Mouse (Mus musculus): ENCODE data around the gene Axl. TPM values are rescaled to one million over a fixed set of nuclear protein-coding genes. Genes with fewer than 3 reads are reported as not detected.

Axl gene
- polyA plus RNA-seq, 1 experiment from 2014 or later = 114 TPM

- Histone ChIP-seq H3K9me3 (ENCODE audit: control insufficient read depth, low read length) (no peaks in the 10 kb centered on the region), H3K9ac (ENCODE audit: low read depth, low read length) (peak overlapping the region; percentile 53), H3K4me2 (ENCODE audit: low read depth, low read length) (peak overlapping the region; percentile 40), H3K4me1 (ENCODE audit: control insufficient read depth, insufficient read depth, low read length) (peaks cover 25% of the 10 kb centered on the region), H3K4me3 (ENCODE audit: low read depth, low read length) (no peak overlapping the region), H3K27me3 (replicated peaks; ENCODE audit: control insufficient read depth, insufficient read depth, low read length) (no peaks in the 10 kb centered on the region), H3K27ac (replicated peaks; ENCODE audit: low read depth, low read length) (peak overlapping the region; percentile 55), H3K36me3 (ENCODE audit: control insufficient read depth, insufficient read depth, low read length) (peaks cover 30% of the 10 kb centered on the region)
- no peak for DNase-seq (ENCODE audit: low spot score)
- WGBS = 13% methylated on average over 12 of the region's 12 CpGs
- ATAC-seq (ENCODE audit: low read depth) = 0 out of 2 replicates have a peak, but pooled peaks have one; percentile 17
These were observed 78.5 kb downstream of the Axl start for GRCm38 (mm10) chr7:25709961-25710360.

- H3K4me1 ChIP-seq (ENCODE audit: control insufficient read depth, insufficient read depth, low read length) = peaks cover 28% of the 10 kb centered on the region
These were observed 80.8 kb downstream of the Axl start for GRCm38 (mm10) chr7:25707581-25708292.

More at GRCm38 (mm10) chr7:25707581-25708292, 80.8 kb downstream of the Axl start:
- Histone ChIP-seq H3K27ac (replicated peaks; ENCODE audit: low read depth, low read length) (peak overlapping the region; percentile 68), H3K4me3 (ENCODE audit: low read depth, low read length) (no peak overlapping the region), H3K9ac (ENCODE audit: low read depth, low read length) (peak overlapping the region; percentile 34), H3K36me3 (ENCODE audit: control insufficient read depth, insufficient read depth, low read length) (peaks cover 8% of the 10 kb centered on the region), H3K4me2 (ENCODE audit: low read depth, low read length) (no peak overlapping the region), H3K27me3 (replicated peaks; ENCODE audit: control insufficient read depth, insufficient read depth, low read length) (0 out of 2 replicates have a peak, but pooled peaks cover 5% of the 10 kb centered on the region), H3K9me3 (ENCODE audit: control insufficient read depth, low read length) (no peaks in the 10 kb centered on the region)
- ATAC-seq (ENCODE audit: low read depth) (peak; percentile 3; the same call in 1 of the 2 replicates), DNase-seq (ENCODE audit: low spot score) (no peak)
- WGBS = 31% methylated on average over 15 of the region's 15 CpGs

Small RNA genes within 50 kb of the gene (microRNA-seq; reads per million reads assigned to microRNA genes)
- gene Gm24865 (ENCODE audit: borderline number of aligned reads) = not detected

Other genes with a start within 250 kb of the Axl start
- 0.19 TPM in 1 of 2 replicates, not detected in the other for gene Ceacam2, start 248.8 kb downstream of the Axl start, polyA plus RNA-seq (2014; fragmentation: Nextera tagmentation; extraction: Ambion mirVana)
- not detected in 2 replicates for gene Erich4, start 172.8 kb downstream of the Axl start, polyA plus RNA-seq (2014; fragmentation: Nextera tagmentation; extraction: Ambion mirVana)
- gene Dmac2, start 169.3 kb downstream of the Axl start, polyA plus RNA-seq (2014; fragmentation: Nextera tagmentation; extraction: Ambion mirVana) = 27.9 and 30.3 TPM in 2 replicates
- gene B3gnt8, start 162.1 kb downstream of the Axl start, polyA plus RNA-seq (2014; fragmentation: Nextera tagmentation; extraction: Ambion mirVana) = 5.6 and 5.8 TPM in 2 replicates
- 47.0 and 54.4 TPM in 2 replicates for gene Bckdha, start 129.7 kb downstream of the Axl start, polyA plus RNA-seq (2014; fragmentation: Nextera tagmentation; extraction: Ambion mirVana)
- gene Exosc5, start 129.5 kb downstream of the Axl start, polyA plus RNA-seq (2014; fragmentation: Nextera tagmentation; extraction: Ambion mirVana) = 62.3 and 65.1 TPM in 2 replicates
- gene Tmem91, start 113.5 kb downstream of the Axl start, polyA plus RNA-seq (2014; fragmentation: Nextera tagmentation; extraction: Ambion mirVana) = 1.9 and 3.0 TPM in 2 replicates
- gene B9d2, start 107.9 kb downstream of the Axl start, polyA plus RNA-seq (2014; fragmentation: Nextera tagmentation; extraction: Ambion mirVana) = 25.1 and 27.5 TPM in 2 replicates
- 3.0 and 3.9 TPM in 2 replicates for gene Tgfb1, start 101.7 kb downstream of the Axl start, polyA plus RNA-seq (2014; fragmentation: Nextera tagmentation; extraction: Ambion mirVana)
- 25.1 and 28.0 TPM in 2 replicates for gene Ccdc97, start 69.6 kb downstream of the Axl start, polyA plus RNA-seq (2014; fragmentation: Nextera tagmentation; extraction: Ambion mirVana)
- gene Hnrnpul1, start 33.9 kb downstream of the Axl start, polyA plus RNA-seq (2014; fragmentation: Nextera tagmentation; extraction: Ambion mirVana) = 65.9 and 71.9 TPM in 2 replicates
- 4.1 TPM in 2 replicates for gene Cyp2s1, start 28.2 kb upstream of the Axl start, polyA plus RNA-seq (2014; fragmentation: Nextera tagmentation; extraction: Ambion mirVana)
- not detected in 2 replicates for gene Cyp2b10, start 108.9 kb upstream of the Axl start, polyA plus RNA-seq (2014; fragmentation: Nextera tagmentation; extraction: Ambion mirVana)